Mouse (Mus musculus) neural tube, embryonic 13.5 days (tissue): Measurements from ENCODE around the gene Ppp4r3a. TPM values are rescaled to one million over a fixed set of nuclear protein-coding genes. Genes with fewer than 3 reads are reported as not detected.

Source experiments
- ATAC-seq: fragments of 200-750 bp; cut with Nextera tagmentation; 2 replicates; pipeline ENCODE4 v1.8.0; 2017; ENCODE audit warnings: low read depth, mild to moderate bottlenecking, moderate TSS enrichment, moderate library complexity
- H3K27ac ChIP-seq: fragments of 300-500 bp; sonication (generic); replicated peaks from 2 replicates; pipeline ENCODE4 v1.5.1; 2015; ENCODE audit warnings: moderate library complexity, mild to moderate bottlenecking, inconsistent platforms
- H3K27me3 ChIP-seq: fragments of 300-500 bp; sonication (generic); 2 replicates; pipeline ENCODE4 v1.6.1; 2015; ENCODE audit warnings: mild to moderate bottlenecking, inconsistent platforms
- H3K36me3 ChIP-seq: fragments of 300-500 bp; sonication (generic); 2 replicates; pipeline ENCODE4 v1.6.1; 2015; ENCODE audit warnings: mild to moderate bottlenecking, inconsistent platforms
- H3K4me1 ChIP-seq: fragments of 300-500 bp; sonication (generic); replicated peaks from 2 replicates; pipeline ENCODE4 v1.6.1; 2015; ENCODE audit warnings: inconsistent platforms
- H3K4me2 ChIP-seq: fragments of 300-500 bp; sonication (generic); 2 replicates; pipeline ENCODE4 v1.6.1; 2015; ENCODE audit warnings: inconsistent platforms, mild to moderate bottlenecking, moderate library complexity
- H3K4me3 ChIP-seq: fragments of 300-500 bp; sonication (generic); 2 replicates; pipeline ENCODE4 v1.5.1; 2015; ENCODE audit warnings: mild to moderate bottlenecking, inconsistent platforms
- H3K9ac ChIP-seq: fragments of 300-500 bp; sonication (generic); 2 replicates; pipeline ENCODE4 v1.6.1; 2015; ENCODE audit warnings: moderate library complexity, mild to moderate bottlenecking, inconsistent platforms
- H3K9me3 ChIP-seq: fragments of 300-500 bp; sonication (generic); 2 replicates; pipeline ENCODE4 v1.6.1; 2016; ENCODE audit warnings: inconsistent platforms
- WGBS: fragments of 180-500 bp; shearing (Covaris S2); methylation state at CpG from one replicate; pipeline ENCODE4 v1.1.7; 2015; 5-methylcytosine and 5-hydroxymethylcytosine counted together
- polyA plus RNA-seq: library from polyadenylated mRNA; unstranded; fragments of >200 nt; fragmentation: Nextera tagmentation; extraction: Ambion mirVana; gene quantifications from 2 replicates; pipeline ENCODE4 v1.2.1, GENCODE M21; 2015

Gene Ppp4r3a
- polyA plus RNA-seq, 1 experiment from 2014 or later: 31.6 TPM

GRCm38 (mm10) chr12:101027451-101028246 is 55.9 kb downstream of the Ppp4r3a start:
- peak overlapping the region; percentile 88 for H3K9ac ChIP-seq
- H3K4me2 ChIP-seq: peak overlapping the region; percentile 76
- H3K27me3 ChIP-seq: peaks cover 4% of the 10 kb centered on the region; the same call in 1 of the 2 replicates
- H3K9me3 ChIP-seq: no peaks in the 10 kb centered on the region
- no peaks in the 10 kb centered on the region for H3K36me3 ChIP-seq
- no peak for ATAC-seq
- WGBS: under 1% methylated on average over 19 of the region's 19 CpGs
- H3K4me3 ChIP-seq: peak overlapping the region; percentile 77
- peak overlapping the region; percentile 64 for H3K27ac ChIP-seq
- peaks cover 58% of the 10 kb centered on the region for H3K4me1 ChIP-seq

- peaks cover 61% of the 10 kb centered on the region for H3K4me1 ChIP-seq
- peaks cover 4% of the 10 kb centered on the region; the same call in 1 of the 2 replicates for H3K27me3 ChIP-seq
- peak; percentile 34 for ATAC-seq
- H3K4me2 ChIP-seq: peak overlapping the region; percentile 76
- peak overlapping the region; percentile 88 for H3K9ac ChIP-seq
- H3K9me3 ChIP-seq: no peaks in the 10 kb centered on the region
- H3K36me3 ChIP-seq: peaks cover 3% of the 10 kb centered on the region
- H3K27ac ChIP-seq: peak overlapping the region; percentile 64
- 3% methylated on average over 14 of the region's 14 CpGs for WGBS
- H3K4me3 ChIP-seq: peak overlapping the region; percentile 77
These were observed 56.6 kb downstream of the Ppp4r3a start for GRCm38 (mm10) chr12:101026946-101027345.

- 37% methylated on average over 7 of the region's 7 CpGs for WGBS
- Histone ChIP-seq H3K4me1 (peaks cover 61% of the 10 kb centered on the region), H3K27me3 (peaks cover 4% of the 10 kb centered on the region; the same call in 1 of the 2 replicates), H3K27ac (peak overlapping the region; percentile 64; the same call in 1 of the 2 replicates), H3K9ac (peak overlapping the region; percentile 88), H3K9me3 (no peaks in the 10 kb centered on the region), H3K36me3 (peaks cover 7% of the 10 kb centered on the region), H3K4me2 (peak overlapping the region; percentile 76), H3K4me3 (peak overlapping the region; percentile 77)
- no peak for ATAC-seq
These were observed 57.0 kb downstream of the Ppp4r3a start for GRCm38 (mm10) chr12:101026518-101026917.

GRCm38 (mm10) chr12:101026025-101026424 is 57.5 kb downstream of the Ppp4r3a start:
- Histone ChIP-seq H3K27me3 (peaks cover 4% of the 10 kb centered on the region; the same call in 1 of the 2 replicates), H3K9ac (no peak overlapping the region; the same call in 1 of the 2 replicates), H3K9me3 (no peaks in the 10 kb centered on the region), H3K4me2 (peak overlapping the region; percentile 76), H3K4me1 (peaks cover 61% of the 10 kb centered on the region), H3K4me3 (peak overlapping the region; percentile 77; the same call in 1 of the 2 replicates), H3K27ac (no peak overlapping the region), H3K36me3 (peaks cover 12% of the 10 kb centered on the region)
- 84% methylated on average over 4 of the region's 4 CpGs for WGBS
- ATAC-seq: no peak

- H3K27ac ChIP-seq: 0 out of 2 replicates have a peak overlapping the region, but pooled peaks have one; percentile 38
- peak overlapping the region; percentile 76 for H3K4me2 ChIP-seq
- ATAC-seq: no peak
- H3K36me3 ChIP-seq: peaks cover 17% of the 10 kb centered on the region
- H3K9me3 ChIP-seq: no peaks in the 10 kb centered on the region
- peaks cover 4% of the 10 kb centered on the region; the same call in 1 of the 2 replicates for H3K27me3 ChIP-seq
- peaks cover 61% of the 10 kb centered on the region for H3K4me1 ChIP-seq
- H3K4me3 ChIP-seq: no peak overlapping the region
- H3K9ac ChIP-seq: no peak overlapping the region
- 79% methylated on average over 7 of the region's 7 CpGs for WGBS
These were observed 58.1 kb downstream of the Ppp4r3a start for GRCm38 (mm10) chr12:101025379-101025778.

- 59% methylated on average over 8 of the region's 8 CpGs for WGBS
- Histone ChIP-seq H3K9ac (no peak overlapping the region), H3K27ac (0 out of 2 replicates have a peak overlapping the region, but pooled peaks have one; percentile 38), H3K4me3 (no peak overlapping the region), H3K36me3 (peaks cover 17% of the 10 kb centered on the region), H3K9me3 (no peaks in the 10 kb centered on the region), H3K4me1 (peaks cover 66% of the 10 kb centered on the region), H3K27me3 (peaks cover 4% of the 10 kb centered on the region; the same call in 1 of the 2 replicates), H3K4me2 (peak overlapping the region; percentile 76)
- no peak for ATAC-seq
These were observed 58.7 kb downstream of the Ppp4r3a start for GRCm38 (mm10) chr12:101024824-101025223.

GRCm38 (mm10) chr12:101023143-101023542 is 60.4 kb downstream of the Ppp4r3a start:
- 65% methylated on average over 11 of the region's 11 CpGs for WGBS
- peaks cover 4% of the 10 kb centered on the region; the same call in 1 of the 2 replicates for H3K27me3 ChIP-seq
- H3K9me3 ChIP-seq: no peaks in the 10 kb centered on the region
- peaks cover 17% of the 10 kb centered on the region for H3K36me3 ChIP-seq
- H3K27ac ChIP-seq: no peak overlapping the region
- H3K4me3 ChIP-seq: no peak overlapping the region
- peaks cover 78% of the 10 kb centered on the region for H3K4me1 ChIP-seq
- H3K9ac ChIP-seq: peak overlapping the region; percentile 42
- ATAC-seq: no peak
- peak overlapping the region; percentile 13; the same call in 1 of the 2 replicates for H3K4me2 ChIP-seq

GRCm38 (mm10) chr12:101022353-101022752 is 61.1 kb downstream of the Ppp4r3a start:
- no peak overlapping the region for H3K4me2 ChIP-seq
- H3K9me3 ChIP-seq: no peaks in the 10 kb centered on the region
- H3K27ac ChIP-seq: no peak overlapping the region
- peaks cover 78% of the 10 kb centered on the region for H3K4me1 ChIP-seq
- ATAC-seq: no peak
- H3K9ac ChIP-seq: no peak overlapping the region
- H3K4me3 ChIP-seq: no peak overlapping the region
- H3K27me3 ChIP-seq: peaks cover 4% of the 10 kb centered on the region; the same call in 1 of the 2 replicates
- peaks cover 17% of the 10 kb centered on the region for H3K36me3 ChIP-seq
- 92% methylated on average over 8 of the region's 8 CpGs for WGBS

GRCm38 (mm10) chr12:101021484-101022226 is 61.8 kb downstream of the Ppp4r3a start:
- ATAC-seq: no peak
- Histone ChIP-seq H3K9ac (no peak overlapping the region), H3K36me3 (peaks cover 17% of the 10 kb centered on the region), H3K4me3 (no peak overlapping the region), H3K27me3 (peaks cover 4% of the 10 kb centered on the region; the same call in 1 of the 2 replicates), H3K9me3 (no peaks in the 10 kb centered on the region), H3K27ac (no peak overlapping the region), H3K4me2 (no peak overlapping the region), H3K4me1 (peaks cover 78% of the 10 kb centered on the region)
- 72% methylated on average over 9 of the region's 9 CpGs for WGBS

GRCm38 (mm10) chr12:101020210-101021015 is 63.1 kb downstream of the Ppp4r3a start:
- no peak for ATAC-seq
- 0 out of 2 replicates have a peak overlapping the region, but pooled peaks have one; percentile 38 for H3K27ac ChIP-seq
- WGBS: 70% methylated on average over 15 of the region's 15 CpGs
- no peak overlapping the region for H3K9ac ChIP-seq
- H3K36me3 ChIP-seq: peaks cover 17% of the 10 kb centered on the region
- no peak overlapping the region for H3K4me3 ChIP-seq
- H3K9me3 ChIP-seq: no peaks in the 10 kb centered on the region
- peaks cover 4% of the 10 kb centered on the region; the same call in 1 of the 2 replicates for H3K27me3 ChIP-seq
- H3K4me1 ChIP-seq: peaks cover 77% of the 10 kb centered on the region
- no peak overlapping the region for H3K4me2 ChIP-seq

- Histone ChIP-seq H3K27me3 (no peaks in the 10 kb centered on the region; the same call in 1 of the 2 replicates), H3K4me2 (no peak overlapping the region), H3K9me3 (no peaks in the 10 kb centered on the region), H3K4me3 (no peak overlapping the region), H3K4me1 (peaks cover 77% of the 10 kb centered on the region), H3K27ac (0 out of 2 replicates have a peak overlapping the region, but pooled peaks have one; percentile 11), H3K36me3 (peaks cover 17% of the 10 kb centered on the region), H3K9ac (no peak overlapping the region)
- 88% methylated on average over 7 of the region's 7 CpGs for WGBS
- ATAC-seq: no peak
These were observed 64.1 kb downstream of the Ppp4r3a start for GRCm38 (mm10) chr12:101019443-101019842.
